Mouse (Mus musculus): ENCODE data around the gene Gria1. TPM values are rescaled to one million over a fixed set of nuclear protein-coding genes. Genes with fewer than 3 reads are reported as not detected.

Gene Gria1
- polyA plus RNA-seq, 1 experiment: not detected

- H3K4me1 ChIP-seq (ENCODE audit: control insufficient read depth, insufficient read depth, insufficient read length, low read length): no peaks in the 10 kb centered on the region
- no peak overlapping the region for H3K27ac ChIP-seq (replicated peaks; ENCODE audit: low read depth, low read length)
- H3K4me3 ChIP-seq (ENCODE audit: insufficient read depth, low read depth, low read length): no peak overlapping the region
Observed at GRCm38 (mm10) chr11:57103751-57104254, 92.6 kb downstream of the Gria1 start.

- H3K27ac ChIP-seq (replicated peaks; ENCODE audit: low read depth, low read length): no peak overlapping the region
- H3K4me3 ChIP-seq (ENCODE audit: insufficient read depth, low read depth, low read length): no peak overlapping the region
- no peaks in the 10 kb centered on the region for H3K4me1 ChIP-seq (ENCODE audit: control insufficient read depth, insufficient read depth, insufficient read length, low read length)
Observed at GRCm38 (mm10) chr11:57105683-57106082, 94.5 kb downstream of the Gria1 start.

GRCm38 (mm10) chr11:57112386-57112785 lies 101.2 kb downstream of the Gria1 start:
- no peak overlapping the region for H3K27ac ChIP-seq (replicated peaks; ENCODE audit: low read depth, low read length)

GRCm38 (mm10) chr11:57114410-57114809 lies 103.2 kb downstream of the Gria1 start:
- Histone ChIP-seq H3K4me1 (ENCODE audit: control insufficient read depth, insufficient read depth, insufficient read length, low read length) (no peaks in the 10 kb centered on the region), H3K4me3 (ENCODE audit: insufficient read depth, low read depth, low read length) (no peak overlapping the region), H3K27ac (replicated peaks; ENCODE audit: low read depth, low read length) (no peak overlapping the region)

More at GRCm38 (mm10) chr11:57112386-57112785, 101.2 kb downstream of the Gria1 start:
- H3K4me1 ChIP-seq (ENCODE audit: control insufficient read depth, insufficient read depth, insufficient read length, low read length): no peaks in the 10 kb centered on the region
- H3K4me3 ChIP-seq (ENCODE audit: insufficient read depth, low read depth, low read length): no peak overlapping the region

- Histone ChIP-seq H3K4me1 (ENCODE audit: control insufficient read depth, insufficient read depth, insufficient read length, low read length) (peaks cover 3% of the 10 kb centered on the region; the same call in 1 of the 2 replicates), H3K4me3 (ENCODE audit: insufficient read depth, low read depth, low read length) (no peak overlapping the region), H3K27ac (replicated peaks; ENCODE audit: low read depth, low read length) (no peak overlapping the region; the same call in 1 of the 2 replicates)
Observed at GRCm38 (mm10) chr11:57127066-57127465, 115.9 kb downstream of the Gria1 start.

GRCm38 (mm10) chr11:57140162-57140780 lies 129.1 kb downstream of the Gria1 start:
- Histone ChIP-seq H3K27ac (replicated peaks; ENCODE audit: low read depth, low read length) (no peak overlapping the region), H3K4me3 (ENCODE audit: insufficient read depth, low read depth, low read length) (no peak overlapping the region), H3K4me1 (ENCODE audit: control insufficient read depth, insufficient read depth, insufficient read length, low read length) (no peaks in the 10 kb centered on the region)

GRCm38 (mm10) chr11:57143681-57144080 lies 132.5 kb downstream of the Gria1 start:
- Histone ChIP-seq H3K4me1 (ENCODE audit: control insufficient read depth, insufficient read depth, insufficient read length, low read length) (no peaks in the 10 kb centered on the region), H3K27ac (replicated peaks; ENCODE audit: low read depth, low read length) (no peak overlapping the region), H3K4me3 (ENCODE audit: insufficient read depth, low read depth, low read length) (no peak overlapping the region)

- H3K27ac ChIP-seq (replicated peaks; ENCODE audit: low read depth, low read length): no peak overlapping the region
- no peaks in the 10 kb centered on the region for H3K4me1 ChIP-seq (ENCODE audit: control insufficient read depth, insufficient read depth, insufficient read length, low read length)
- no peak overlapping the region for H3K4me3 ChIP-seq (ENCODE audit: insufficient read depth, low read depth, low read length)
Observed at GRCm38 (mm10) chr11:57145192-57145591, 134.0 kb downstream of the Gria1 start.

GRCm38 (mm10) chr11:57145704-57146103 lies 134.5 kb downstream of the Gria1 start:
- Histone ChIP-seq H3K4me3 (ENCODE audit: insufficient read depth, low read depth, low read length) (no peak overlapping the region), H3K4me1 (ENCODE audit: control insufficient read depth, insufficient read depth, insufficient read length, low read length) (no peaks in the 10 kb centered on the region), H3K27ac (replicated peaks; ENCODE audit: low read depth, low read length) (no peak overlapping the region)

GRCm38 (mm10) chr11:57151674-57152073 lies 140.5 kb downstream of the Gria1 start:
- H3K4me3 ChIP-seq (ENCODE audit: insufficient read depth, low read depth, low read length): no peak overlapping the region
- no peaks in the 10 kb centered on the region for H3K4me1 ChIP-seq (ENCODE audit: control insufficient read depth, insufficient read depth, insufficient read length, low read length)
- no peak overlapping the region for H3K27ac ChIP-seq (replicated peaks; ENCODE audit: low read depth, low read length)

GRCm38 (mm10) chr11:57154998-57155397 lies 143.8 kb downstream of the Gria1 start:
- Histone ChIP-seq H3K4me3 (ENCODE audit: insufficient read depth, low read depth, low read length) (no peak overlapping the region), H3K4me1 (ENCODE audit: control insufficient read depth, insufficient read depth, insufficient read length, low read length) (no peaks in the 10 kb centered on the region), H3K27ac (replicated peaks; ENCODE audit: low read depth, low read length) (no peak overlapping the region)

GRCm38 (mm10) chr11:57159412-57159811 lies 148.2 kb downstream of the Gria1 start:
- Histone ChIP-seq H3K4me1 (ENCODE audit: control insufficient read depth, insufficient read depth, insufficient read length, low read length) (no peaks in the 10 kb centered on the region), H3K4me3 (ENCODE audit: insufficient read depth, low read depth, low read length) (no peak overlapping the region), H3K27ac (replicated peaks; ENCODE audit: low read depth, low read length) (no peak overlapping the region)

GRCm38 (mm10) chr11:57160076-57160475 lies 148.9 kb downstream of the Gria1 start:
- H3K4me3 ChIP-seq (ENCODE audit: insufficient read depth, low read depth, low read length): no peak overlapping the region
- H3K27ac ChIP-seq (replicated peaks; ENCODE audit: low read depth, low read length): no peak overlapping the region
- H3K4me1 ChIP-seq (ENCODE audit: control insufficient read depth, insufficient read depth, insufficient read length, low read length): no peaks in the 10 kb centered on the region

GRCm38 (mm10) chr11:57162931-57163330 lies 151.7 kb downstream of the Gria1 start:
- no peaks in the 10 kb centered on the region for H3K4me1 ChIP-seq (ENCODE audit: control insufficient read depth, insufficient read depth, insufficient read length, low read length)
- H3K4me3 ChIP-seq (ENCODE audit: insufficient read depth, low read depth, low read length): no peak overlapping the region
- H3K27ac ChIP-seq (replicated peaks; ENCODE audit: low read depth, low read length): no peak overlapping the region

GRCm38 (mm10) chr11:57170058-57170457 lies 158.9 kb downstream of the Gria1 start:
- Histone ChIP-seq H3K4me3 (ENCODE audit: insufficient read depth, low read depth, low read length) (no peak overlapping the region), H3K4me1 (ENCODE audit: control insufficient read depth, insufficient read depth, insufficient read length, low read length) (no peaks in the 10 kb centered on the region), H3K27ac (replicated peaks; ENCODE audit: low read depth, low read length) (no peak overlapping the region)

GRCm38 (mm10) chr11:57174165-57174564 lies 163.0 kb downstream of the Gria1 start:
- Histone ChIP-seq H3K4me3 (ENCODE audit: insufficient read depth, low read depth, low read length) (no peak overlapping the region), H3K27ac (replicated peaks; ENCODE audit: low read depth, low read length) (no peak overlapping the region), H3K4me1 (ENCODE audit: control insufficient read depth, insufficient read depth, insufficient read length, low read length) (no peaks in the 10 kb centered on the region)

Data from brown adipose tissue, adult 24 weeks (tissue).